Mouse (Mus musculus): ENCODE measurements around the gene Gnrhr. TPM values are rescaled to one million over a fixed set of nuclear protein-coding genes. Genes with fewer than 3 reads are reported as not detected.

The Gnrhr gene
- polyA plus RNA-seq, 1 experiment from 2014 or later, result not detected

- 47% methylated on average over 2 of the region's 2 CpGs for WGBS
- DNase-seq (ENCODE audit: low spot score), result no peak
Measured at GRCm38 (mm10) chr5:86173778-86174177, 23.9 kb downstream of the Gnrhr start.

DNA sequence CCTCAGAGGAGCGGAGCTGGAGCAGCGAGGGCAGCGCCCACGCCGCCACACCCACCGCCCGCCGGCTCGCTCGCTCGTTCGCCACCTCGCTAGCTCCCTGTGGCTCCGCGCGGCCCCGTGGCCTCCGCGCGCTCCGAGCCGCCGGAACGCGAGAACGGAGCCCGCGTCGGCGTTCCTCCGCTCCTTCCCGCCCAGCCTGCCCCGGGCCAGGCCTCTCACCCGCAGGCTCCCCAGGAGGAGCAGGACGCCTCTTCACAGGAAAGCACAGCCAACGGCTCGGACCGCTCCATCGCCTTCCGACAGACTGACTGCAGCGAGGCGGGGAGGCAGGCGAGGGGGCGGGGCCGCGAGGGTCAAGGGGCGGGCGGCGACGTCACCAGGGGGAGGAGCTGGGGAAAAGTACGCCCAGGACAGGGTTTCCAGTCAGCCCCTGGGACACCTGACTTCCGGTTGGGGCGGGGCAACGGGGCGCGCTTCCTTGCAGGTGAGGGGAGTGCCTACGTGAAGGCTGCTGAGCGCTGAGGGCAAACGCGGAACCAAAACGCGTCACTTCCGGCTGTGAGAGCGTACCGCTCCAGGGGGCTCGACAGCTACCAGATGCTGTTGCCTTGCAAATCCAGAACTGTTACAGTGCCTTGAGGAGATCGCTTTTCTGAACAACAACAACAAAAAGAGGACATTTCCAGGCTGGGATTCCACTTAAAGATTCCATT lies 25.1 kb downstream of the Gnrhr start, which contains the start of gene Uba6:
Gene Uba6 (minus strand): TSS at position 355 of the 713 bp plus-strand sequence.
- H3K4me1 ChIP-seq (replicated peaks; ENCODE audit: control insufficient read depth, insufficient read depth, low read length), result peaks cover 6% of the 10 kb centered on the region
- H3K27ac ChIP-seq (ENCODE audit: low read depth, low read length), result peak within 1 kb of the TSS; percentile 72
- no peaks in the 10 kb centered on the region for H3K36me3 ChIP-seq (ENCODE audit: control insufficient read depth, insufficient read depth, low read length)
- ATAC-seq (replicated peaks; ENCODE audit: low FRiP score) (peak; percentile 99), DNase-seq (ENCODE audit: low spot score) (peak; percentile 100)
- H3K9ac ChIP-seq (ENCODE audit: low read depth, low read length), result peak within 1 kb of the TSS; percentile 61
- under 1% methylated on average over 60 of the region's 67 CpGs for WGBS
- peak within 1 kb of the TSS; percentile 93 for H3K4me2 ChIP-seq
- no peaks in the 10 kb centered on the region for H3K27me3 ChIP-seq (replicated peaks; ENCODE audit: control insufficient read depth, insufficient read depth, low read length)
- H3K9me3 ChIP-seq (ENCODE audit: control insufficient read depth, low read length), result no peaks in the 10 kb centered on the region
- peak within 1 kb of the TSS; percentile 63 for H3K4me3 ChIP-seq (ENCODE audit: low read depth, low read length)

More at GRCm38 (mm10) chr5:86173778-86174177, 23.9 kb downstream of the Gnrhr start:
- H3K4me2 ChIP-seq, result no peak overlapping the region; the same call in 1 of the 2 replicates
- no peak for ATAC-seq (replicated peaks; ENCODE audit: low FRiP score)
- H3K36me3 ChIP-seq (ENCODE audit: control insufficient read depth, insufficient read depth, low read length), result no peaks in the 10 kb centered on the region
- H3K9me3 ChIP-seq (ENCODE audit: control insufficient read depth, low read length), result no peaks in the 10 kb centered on the region
- H3K4me1 ChIP-seq (replicated peaks; ENCODE audit: control insufficient read depth, insufficient read depth, low read length), result peaks cover 6% of the 10 kb centered on the region
- no peak overlapping the region for H3K9ac ChIP-seq (ENCODE audit: low read depth, low read length)
- no peak overlapping the region for H3K27ac ChIP-seq (ENCODE audit: low read depth, low read length)
- H3K4me3 ChIP-seq (ENCODE audit: low read depth, low read length), result no peak overlapping the region
- H3K27me3 ChIP-seq (replicated peaks; ENCODE audit: control insufficient read depth, insufficient read depth, low read length), result no peaks in the 10 kb centered on the region

GRCm38 (mm10) chr5:86172088-86172448 lies 25.6 kb downstream of the Gnrhr start:
- no peak for ATAC-seq (replicated peaks; ENCODE audit: low FRiP score)
- under 1% methylated on average over 15 of the region's 15 CpGs for WGBS

More at GRCm38 (mm10) chr5:86172088-86172448, 25.6 kb downstream of the Gnrhr start:
- peak overlapping the region; percentile 61 for H3K9ac ChIP-seq (ENCODE audit: low read depth, low read length)
- no peaks in the 10 kb centered on the region for H3K9me3 ChIP-seq (ENCODE audit: control insufficient read depth, low read length)
- DNase-seq (ENCODE audit: low spot score), result no peak
- H3K27ac ChIP-seq (ENCODE audit: low read depth, low read length), result peak overlapping the region; percentile 72
- peak overlapping the region; percentile 63 for H3K4me3 ChIP-seq (ENCODE audit: low read depth, low read length)
- no peaks in the 10 kb centered on the region for H3K36me3 ChIP-seq (ENCODE audit: control insufficient read depth, insufficient read depth, low read length)
- H3K4me2 ChIP-seq, result peak overlapping the region; percentile 93
- H3K27me3 ChIP-seq (replicated peaks; ENCODE audit: control insufficient read depth, insufficient read depth, low read length), result no peaks in the 10 kb centered on the region
- H3K4me1 ChIP-seq (replicated peaks; ENCODE audit: control insufficient read depth, insufficient read depth, low read length), result peaks cover 6% of the 10 kb centered on the region

Other genes starting within 250 kb of the Gnrhr start
- gene Cenpc1, start 132.3 kb downstream of the Gnrhr start, polyA plus RNA-seq (2014; fragmentation: Nextera tagmentation; extraction: Ambion mirVana), result 25.7 and 25.8 TPM in 2 replicates
- gene Stap1, start 126.2 kb downstream of the Gnrhr start, polyA plus RNA-seq (2014; fragmentation: Nextera tagmentation; extraction: Ambion mirVana), result 2.0 and 2.6 TPM in 2 replicates
- gene Uba6, start 25.1 kb downstream of the Gnrhr start, polyA plus RNA-seq (2014; fragmentation: Nextera tagmentation; extraction: Ambion mirVana), result 14.7 and 16.0 TPM in 2 replicates
- not detected in 2 replicates for gene Tmprss11c, start 91.4 kb upstream of the Gnrhr start, polyA plus RNA-seq (2014; fragmentation: Nextera tagmentation; extraction: Ambion mirVana)
- not detected in 2 replicates for gene Tmprss11d, start 175.5 kb upstream of the Gnrhr start, polyA plus RNA-seq (2014; fragmentation: Nextera tagmentation; extraction: Ambion mirVana)

Data from liver, embryonic 11.5 days (tissue).